Mouse (Mus musculus) CH12.LX (cell line): Measurements from ENCODE around the gene Poln. TPM values are rescaled to one million over a fixed set of nuclear protein-coding genes. Genes with fewer than 3 reads are reported as not detected.

Experiments used
- DNase-seq: peaks from one replicate; pipeline ENCODE4 v3.0.0-alpha.2; 2013; ENCODE audit errors: extremely low read depth
- H3K27ac ChIP-seq: 2 replicates; pipeline ENCODE4 v1.5.1; 2012; ENCODE audit warnings: low read depth, mild to moderate bottlenecking, control low read depth, moderate library complexity; ENCODE audit not compliant: insufficient read depth
- H3K27me3 ChIP-seq: replicated peaks from 2 replicates; pipeline ENCODE3; 2012; ENCODE audit warnings: inconsistent platforms
- H3K36me3 ChIP-seq, 2 experiments: replicated peaks in 1 of 2; 2 replicates each; pipeline versions ENCODE3 to v1.6.1; 2012; ENCODE audit warnings: inconsistent platforms in 1 of 2, low read length in 1 of 2, mild to moderate bottlenecking in 1 of 2, mixed read lengths in 1 of 2, moderate library complexity in 1 of 2; ENCODE audit not compliant: control insufficient read depth in 1 of 2, insufficient read depth in 1 of 2
- H3K4me1 ChIP-seq, 2 experiments: 2 replicates each; pipeline ENCODE4 v1.6.1; 2012; ENCODE audit warnings: inconsistent platforms in 1 of 2, moderate library complexity in 1 of 2; ENCODE audit not compliant: insufficient read depth in 2 of 2, control insufficient read depth in 1 of 2
- H3K4me2 ChIP-seq: 2 replicates; pipeline ENCODE4 v1.6.1; 2012; ENCODE audit warnings: low read depth, mild to moderate bottlenecking, control low read depth; ENCODE audit not compliant: poor library complexity, insufficient read depth, severe bottlenecking
- H3K4me3 ChIP-seq, 3 experiments: fragments of 150-350 bp in 1 of 3; sonication (generic) in 1 of 3; replicated peaks in 1 of 3; 2 replicates each; pipeline versions ENCODE3 to v1.5.1; 2011 to 2012; ENCODE audit warnings: low read depth in 2 of 3, low read length in 2 of 3, mild to moderate bottlenecking in 2 of 3, moderate library complexity in 2 of 3, control low read depth in 1 of 3, improper control_type of control experiment in 1 of 3, inconsistent platforms in 1 of 3, mixed read lengths in 1 of 3; ENCODE audit not compliant: poor library complexity in 1 of 3
- H3K79me2 ChIP-seq: replicated peaks from 2 replicates; pipeline ENCODE4 v1.6.1; 2012; ENCODE audit warnings: mild to moderate bottlenecking, moderate library complexity; ENCODE audit not compliant: control insufficient read depth, poor library complexity, insufficient read depth, severe bottlenecking; ENCODE audit errors: extremely low read depth
- H3K9ac ChIP-seq: 2 replicates; pipeline ENCODE4 v1.6.1; 2012; ENCODE audit warnings: low read depth, mild to moderate bottlenecking, control low read depth, moderate library complexity; ENCODE audit not compliant: insufficient read depth
- H3K9me3 ChIP-seq: replicated peaks from 2 replicates; pipeline ENCODE3; 2012; ENCODE audit warnings: low read length, inconsistent platforms, mixed read lengths
- BHLHE40 ChIP-seq: IDR thresholded peaks from 2 replicates; pipeline ENCODE4 v1.6.1; 2011; ENCODE audit warnings: mild to moderate bottlenecking, low read depth, low read length, improper control_type of control experiment
- ELF1 ChIP-seq: IDR thresholded peaks from 2 replicates; pipeline ENCODE4 v1.6.1; 2014; ENCODE audit warnings: low read depth, mild to moderate bottlenecking, inconsistent platforms, low read length, improper control_type of control experiment
- EP300 ChIP-seq: IDR thresholded peaks from 2 replicates; pipeline ENCODE4 v1.6.1; 2011; ENCODE audit warnings: low read length, improper control_type of control experiment
- JUN ChIP-seq: IDR thresholded peaks from 2 replicates; pipeline ENCODE4 v1.6.1; 2011; ENCODE audit warnings: low read depth, mild to moderate bottlenecking, low read length, improper control_type of control experiment, moderate library complexity; ENCODE audit not compliant: insufficient read depth
- KAT2A ChIP-seq: IDR thresholded peaks from 2 replicates; pipeline ENCODE4 v1.6.1; 2012; ENCODE audit warnings: low read length, improper control_type of control experiment, inconsistent platforms; ENCODE audit not compliant: insufficient replicate concordance
- MAFK ChIP-seq: IDR thresholded peaks from 2 replicates; pipeline ENCODE4 v1.6.1; 2011; ENCODE audit warnings: low read length, improper control_type of control experiment; ENCODE audit not compliant: insufficient replicate concordance
- MEF2A ChIP-seq: IDR thresholded peaks from 2 replicates; pipeline ENCODE4 v1.6.1; 2014; ENCODE audit warnings: low read depth, mild to moderate bottlenecking, inconsistent platforms, low read length, improper control_type of control experiment, borderline replicate concordance
- NRF1 ChIP-seq: IDR thresholded peaks from 2 replicates; pipeline ENCODE4 v1.6.1; 2014; ENCODE audit warnings: low read depth, mild to moderate bottlenecking, inconsistent platforms, low read length, improper control_type of control experiment, moderate library complexity
- PAX5 ChIP-seq: IDR thresholded peaks from 2 replicates; pipeline ENCODE4 v1.6.1; 2012; ENCODE audit warnings: low read length, inconsistent platforms, mixed read lengths
- POLR2AphosphoS2 ChIP-seq: IDR thresholded peaks from 2 replicates; pipeline ENCODE4 v1.6.1; 2011; ENCODE audit warnings: low read depth, low read length, improper control_type of control experiment
- RAD21 ChIP-seq: IDR thresholded peaks from 2 replicates; pipeline ENCODE4 v1.6.1; 2011; ENCODE audit warnings: low read depth, mild to moderate bottlenecking, low read length, improper control_type of control experiment, moderate library complexity
- TCF12 ChIP-seq: IDR thresholded peaks from 2 replicates; pipeline ENCODE4 v1.6.1; 2014; ENCODE audit warnings: low read depth, mild to moderate bottlenecking, inconsistent platforms, low read length, improper control_type of control experiment
- UBTF ChIP-seq: IDR thresholded peaks from 2 replicates; pipeline ENCODE4 v1.6.1; 2012; ENCODE audit warnings: low read depth, mild to moderate bottlenecking, inconsistent platforms, low read length, improper control_type of control experiment, moderate library complexity
- ZKSCAN1 ChIP-seq: IDR thresholded peaks from 2 replicates; pipeline ENCODE4 v1.6.1; 2012; ENCODE audit warnings: low read depth, inconsistent platforms, low read length, improper control_type of control experiment, borderline replicate concordance
- dilution Hi-C: fragments of 300-500 bp; cut with MboI; formaldehyde crosslinking; loops from 2 replicates; pipeline ENCODE4 v1.14.3; 2020; ENCODE audit warnings: low sequenced_read_pairs; ENCODE audit not compliant: extremely low pct_unique_long_range_greater_than_20kb, extremely low pct_ligation_motif_present
- in situ Hi-C: fragments of 300-500 bp; cut with MboI; formaldehyde crosslinking; loops from 3 replicates; pipeline ENCODE4 v1.14.3; 2019; ENCODE audit warnings: low sequenced_read_pairs, low pct_ligation_motif_present, low pct_unique_long_range_greater_than_20kb, mixed read lengths
- polyA plus RNA-seq: library from polyadenylated mRNA; unstranded; fragments of >175 nt; gene quantifications from 2 replicates; pipeline ENCODE4 v1.2.1, GENCODE M21; 2012; ENCODE audit warnings: low read depth; ENCODE audit not compliant: insufficient read length
- total RNA-seq, 2 experiments: library from RNA; depleted of rRNA; stranded (reverse); fragments of 300-350 nt in 1 of 2; fragments of >200 nt in 1 of 2; gene quantifications; 2 replicates each; pipeline ENCODE4 v1.2.3; 2012 to 2014

Gene Poln
- total and polyA plus RNA-seq, 3 experiments = 0.25 to 0.64 (median 0.39) TPM

GRCm38 (mm10) chr5:34176691-34177090 is 7.4 kb upstream of the Poln start:
- DNase-seq = no peak
- Histone ChIP-seq H3K4me2 (no peak overlapping the region), H3K9ac (no peak overlapping the region), H3K4me1 (peaks cover 0 to 7% of the 10 kb centered on the region in 2 experiments; a peak in 2 of 4 replicates), H3K9me3 (no peaks in the 10 kb centered on the region), H3K4me3 (no peak overlapping the region), H3K27me3 (no peaks in the 10 kb centered on the region), H3K27ac (no peak overlapping the region), H3K36me3 (peaks cover 6 to 29% of the 10 kb centered on the region in 2 experiments), H3K79me2 (no peaks in the 10 kb centered on the region)
- TF ChIP-seq MEF2A (no peak), ZKSCAN1 (no peak), POLR2AphosphoS2 (no peak), TCF12 (no peak), UBTF (no peak), EP300 (no peak), MAFK (no peak), PAX5 (no peak), NRF1 (no peak), KAT2A (no peak), ELF1 (no peak)
- dilution Hi-C loops = no loop called here
- in situ Hi-C loops = no loop called here

- Histone ChIP-seq H3K9me3 (no peaks in the 10 kb centered on the region), H3K36me3 (peaks cover 6 to 29% of the 10 kb centered on the region in 2 experiments), H3K27me3 (no peaks in the 10 kb centered on the region), H3K4me1 (peaks cover 0 to 12% of the 10 kb centered on the region in 2 experiments; a peak in 3 of 4 replicates), H3K4me2 (no peak overlapping the region), H3K4me3 (no peak overlapping the region), H3K79me2 (no peaks in the 10 kb centered on the region), H3K27ac (no peak overlapping the region)
- in situ Hi-C loops = no loop called here
- no peak for DNase-seq
- TF ChIP-seq KAT2A (no peak), UBTF (no peak), JUN (no peak), RAD21 (no peak), BHLHE40 (no peak)
- TF ChIP-seq, all 38 proteins: peak for 0
- dilution Hi-C loops = no loop called here
- no peak overlapping the region for H3K9ac ChIP-seq
Observed at GRCm38 (mm10) chr5:34175403-34175694, 6.1 kb upstream of the Poln start.
